ENCODE assay signal across 8 mouse cellular contexts in genomic region chr2:180172152-180172551, GRCm38 (mm10). TPM values are rescaled to one million over a fixed set of nuclear protein-coding genes. Genes with fewer than 3 reads are reported as not detected.
DNase-seq lines count a peak whose midpoint lies in the region; ATAC-seq and TF ChIP-seq lines count a peak whose summit lies in the region.

No protein-coding gene starts in this region.

- H3K4me3 ChIP-seq in cerebellum, adult 2 months (replicated peaks; ENCODE audit: insufficient read depth, low read depth, low read length), result peak overlapping the region; percentile 98
- H3K4me3 ChIP-seq in embryonic facial prominence, embryonic 15.5 days (replicated peaks), result peak overlapping the region; percentile 99

- 3% methylated on average over 9 of the region's 9 CpGs for WGBS in cerebellum, adult 2 months
- WGBS in embryonic facial prominence, embryonic 15.5 days, result 3% methylated on average over 8 of the region's 9 CpGs

- H3K27ac ChIP-seq in cerebellum, adult 2 months (ENCODE audit: insufficient read depth, low read length), result 0 out of 2 replicates have a peak overlapping the region, but pooled peaks have one; percentile 42
- no peak overlapping the region for H3K27ac ChIP-seq in embryonic facial prominence, embryonic 15.5 days (replicated peaks)

- no peak for TF ChIP-seq POLR2A in cerebellum, adult 2 months (IDR thresholded peaks at IDR 0.05; ENCODE audit: borderline replicate concordance, insufficient read depth, low read length)

- no peaks in the 10 kb centered on the region for H3K9me3 ChIP-seq in embryonic facial prominence, embryonic 15.5 days (replicated peaks)

- H3K27me3 ChIP-seq in cerebellum, adult 2 months (ENCODE audit: control insufficient read depth, insufficient read depth, low read length), result no peaks in the 10 kb centered on the region
- no peaks in the 10 kb centered on the region for H3K27me3 ChIP-seq in embryonic facial prominence, embryonic 15.5 days

- intact Hi-C loops in gastrocnemius, postnatal 14 days (cut with DNase I; ENCODE audit: low total_unique reads), result loop anchor here (5.0 kb wide), 1 partner anchor 80 kb away; no protein-coding TSS in a partner anchor

- no peak for DNase-seq in cerebellum, adult 2 months
- no peak for DNase-seq in cerebellum, adult 8-10 months
- DNase-seq in 3T3-L1 (ENCODE audit: low read depth, low spot score) (peak; percentile 18), liver (peak; percentile 4)
- DNase-seq in urinary bladder, postnatal 25 days (ENCODE audit: low spot score), result no peak
- no peak for DNase-seq in gastrocnemius, postnatal 14 days
- DNase-seq in frontal cortex, postnatal 25 days (ENCODE audit: low spot score in 2 of 2), result no peak

- peak overlapping the region; percentile 85 for H3K4me2 ChIP-seq in embryonic facial prominence, embryonic 15.5 days (replicated peaks)

- H3K9ac ChIP-seq in embryonic facial prominence, embryonic 15.5 days, result peak overlapping the region; percentile 97

- no peak for ATAC-seq in embryonic facial prominence, embryonic 15.5 days (ENCODE audit: insufficient number of reproducible peaks, low FRiP score, low TSS enrichment, low read depth)

- H3K36me3 ChIP-seq in embryonic facial prominence, embryonic 15.5 days, result peaks cover 37% of the 10 kb centered on the region

- H3K4me1 ChIP-seq in cerebellum, adult 2 months (ENCODE audit: control insufficient read depth, insufficient read depth, low read length), result peaks cover 22% of the 10 kb centered on the region
- H3K4me1 ChIP-seq in embryonic facial prominence, embryonic 15.5 days, result peaks cover 25% of the 10 kb centered on the region

- no peak for TF ChIP-seq CTCF in cerebellum, adult 2 months (IDR thresholded peaks at IDR 0.05; ENCODE audit: borderline replicate concordance, insufficient read depth, low read depth, low read length)

RNA-seq across cellular contexts. Expression of gene Adrm1, which starts 0.9 kb away (rescaled TPM):
- 111 and 114 TPM in 2 replicates for polyA plus RNA-seq in cerebellum, adult 2 months (2012; rRNA removed)
- polyA plus RNA-seq in embryonic facial prominence, embryonic 15.5 days (2015; fragmentation: Nextera tagmentation; extraction: Ambion mirVana), result 176 and 190 TPM in 2 replicates
- 10 to 100 TPM; 95.7 to 97.3 TPM for total RNA-seq in gastrocnemius, postnatal 14 days (2021)

RNA-seq across cellular contexts. Expression of gene Osbpl2, which starts 53.0 kb away (rescaled TPM):
- 64.3 and 69.6 TPM in 2 replicates for polyA plus RNA-seq in cerebellum, adult 2 months (2012; rRNA removed)
- 42.6 and 43.0 TPM in 2 replicates for polyA plus RNA-seq in embryonic facial prominence, embryonic 15.5 days (2015; fragmentation: Nextera tagmentation; extraction: Ambion mirVana)
- 10 to 100 TPM; 15.8 to 17.2 TPM for total RNA-seq in gastrocnemius, postnatal 14 days (2021)

RNA-seq across cellular contexts. Expression of gene Lama5, which starts 53.5 kb away (rescaled TPM):
- polyA plus RNA-seq in cerebellum, adult 2 months (2012; rRNA removed), result 6.4 and 7.0 TPM in 2 replicates
- 28.0 and 37.2 TPM in 2 replicates for polyA plus RNA-seq in embryonic facial prominence, embryonic 15.5 days (2015; fragmentation: Nextera tagmentation; extraction: Ambion mirVana)
- 10 to 100 TPM; 17.9 to 18.0 TPM for total RNA-seq in gastrocnemius, postnatal 14 days (2021)

Comparison
In these comparisons a context has a peak if more than half of its experiments do, and no peak if none do; other contexts are left out.
1. DNase-seq: peak in 3T3-L1 (single experiment) and liver (single experiment); none in cerebellum, adult 2 months (0 of 2), cerebellum, adult 8-10 months (single experiment), urinary bladder, postnatal 25 days (single experiment), gastrocnemius, postnatal 14 days (single experiment) and frontal cortex, postnatal 25 days (0 of 2).